ENCODE assay signal across 8 mouse cellular contexts in genomic region chr2:52262149-52262548, GRCm38 (mm10).
A peak's percentile ranks its signal among the peaks of the same experiment; 100 is the strongest.
DNase-seq lines count a peak whose midpoint lies in the region; ATAC-seq and TF ChIP-seq lines count a peak whose summit lies in the region.
"Had no signal": no experiment of that assay in that cellular context is flagged by ENCODE, and none has a peak within 500 bp of the region (broad histone marks: within the 10 kb centered on the region; RNA-seq: fewer than 3 reads in every experiment).

No protein-coding gene starts in this region.

- intact Hi-C loops in left cerebral cortex, postnatal 4 days (cut with DNase I), result loop anchor here (5.0 to 10.0 kb wide), 2 partner anchors 153 to 330 kb away; no protein-coding TSS in a partner anchor

- no peak overlapping the region for H3K4me2 ChIP-seq in hindbrain, postnatal 0 days (ENCODE audit: low read depth, low read length)
- H3K4me2 ChIP-seq: lung, embryonic 15.5 days had no signal

- TF ChIP-seq CTCF in cortical plate, adult 2 months (IDR thresholded peaks at IDR 0.05; ENCODE audit: extremely low read depth, insufficient read depth, low read length), result peak; percentile 80
- peak; percentile 83 for TF ChIP-seq CTCF in hindbrain, postnatal 0 days (IDR thresholded peaks at IDR 0.05; ENCODE audit: low read depth)

- no peaks in the 10 kb centered on the region for H3K36me3 ChIP-seq in hindbrain, postnatal 0 days (ENCODE audit: insufficient read depth, low read length)
- H3K36me3 ChIP-seq: lung, embryonic 15.5 days had no signal

- TF ChIP-seq POLR2A in cortical plate, adult 2 months (IDR thresholded peaks at IDR 0.05; ENCODE audit: extremely low read depth, insufficient read depth, low read length), result no peak

- peak; percentile 76 for ATAC-seq in hindbrain, postnatal 0 days

- 54% methylated on average over 2 of the region's 2 CpGs for WGBS in hindbrain, postnatal 0 days

- no peaks in the 10 kb centered on the region for H3K27me3 ChIP-seq in hindbrain, postnatal 0 days (ENCODE audit: insufficient read depth, low read length)
- H3K27me3 ChIP-seq: lung, embryonic 15.5 days had no signal

- no peaks in the 10 kb centered on the region for H3K4me1 ChIP-seq in cortical plate, adult 2 months (ENCODE audit: control insufficient read depth, insufficient read depth, low read length)
- H3K4me1 ChIP-seq in hindbrain, postnatal 0 days (ENCODE audit: insufficient read depth, low read length), result no peaks in the 10 kb centered on the region
- H3K4me1 ChIP-seq: lung, embryonic 15.5 days had no signal

- H3K9me3 ChIP-seq in hindbrain, postnatal 0 days (ENCODE audit: low read length), result no peaks in the 10 kb centered on the region
- H3K9me3 ChIP-seq: lung, embryonic 15.5 days had no signal

- no peak overlapping the region for H3K27ac ChIP-seq in cortical plate, adult 2 months (ENCODE audit: insufficient read depth, low read length)
- H3K27ac ChIP-seq in hindbrain, postnatal 0 days, result no peak overlapping the region
- H3K27ac ChIP-seq: lung, embryonic 15.5 days had no signal

- no peak overlapping the region for H3K9ac ChIP-seq in hindbrain, postnatal 0 days (replicated peaks; ENCODE audit: low read length)
- H3K9ac ChIP-seq: lung, embryonic 15.5 days had no signal

- peak; percentile 46 for DNase-seq in testis, postnatal 10 days (ENCODE audit: low spot score)
- DNase-seq in testis, postnatal 14 days (ENCODE audit: low spot score), result no peak
- peak; percentile 77 for DNase-seq in adipocyte (ENCODE audit: low spot score)
- DNase-seq in hindbrain, postnatal 0 days (ENCODE audit: low spot score), result peak; percentile 76
- peak; percentile 18 for DNase-seq in left cerebral cortex, postnatal 4 days
- DNase-seq in retina, postnatal 7 days (ENCODE audit: low read depth, low spot score), result peak; percentile 19

- no peak overlapping the region for H3K4me3 ChIP-seq in cortical plate, adult 2 months (ENCODE audit: insufficient read depth, low read length)
- no peak overlapping the region for H3K4me3 ChIP-seq in hindbrain, postnatal 0 days (ENCODE audit: low read length)
- H3K4me3 ChIP-seq: lung, embryonic 15.5 days had no signal
